Comparison of ENCODE assay signal across 12 mouse cellular contexts in genomic region chr1:136362567-136362966, GRCm38 (mm10). TPM values are rescaled to one million over a fixed set of nuclear protein-coding genes. Genes with fewer than 3 reads are reported as not detected.
A peak's percentile ranks its signal among the peaks of the same experiment; 100 is the strongest.
DNase-seq lines count a peak whose midpoint lies in the region; ATAC-seq and TF ChIP-seq lines count a peak whose summit lies in the region.
"Had no signal": no experiment of that assay in that cellular context is flagged by ENCODE, and none has a peak within 500 bp of the region (broad histone marks: within the 10 kb centered on the region; RNA-seq: fewer than 3 reads in every experiment).

No protein-coding gene starts in this region.

- H3K4me3 ChIP-seq in neural tube, embryonic 15.5 days (replicated peaks): no peak overlapping the region
- H3K4me3 ChIP-seq in forebrain, embryonic 11.5 days (ENCODE audit: low read depth, low read length): no peak overlapping the region
- H3K4me3 ChIP-seq in olfactory bulb, adult 2 months (ENCODE audit: insufficient read depth, low read depth, low read length): no peak overlapping the region
- no peak overlapping the region for H3K4me3 ChIP-seq in intestine, embryonic 16.5 days (ENCODE audit: low read length)
- H3K4me3 ChIP-seq: embryonic facial prominence, embryonic 13.5 days; heart, embryonic 13.5 days had no signal

- no peaks in the 10 kb centered on the region for H3K9me3 ChIP-seq in neural tube, embryonic 15.5 days (replicated peaks)
- no peaks in the 10 kb centered on the region for H3K9me3 ChIP-seq in forebrain, embryonic 11.5 days (ENCODE audit: control insufficient read depth, low read length)
- H3K9me3 ChIP-seq in intestine, embryonic 16.5 days (ENCODE audit: control insufficient read depth, low read length): no peaks in the 10 kb centered on the region
- H3K9me3 ChIP-seq: embryonic facial prominence, embryonic 13.5 days; heart, embryonic 13.5 days had no signal

- no peak for TF ChIP-seq POLR2A in olfactory bulb, adult 2 months (IDR thresholded peaks at IDR 0.05; ENCODE audit: insufficient read depth, low read depth, low read length)

- no peak for TF ChIP-seq CTCF in olfactory bulb, adult 2 months (IDR thresholded peaks at IDR 0.05; ENCODE audit: insufficient read depth, low read depth, low read length)

- H3K4me2 ChIP-seq in neural tube, embryonic 15.5 days: no peak overlapping the region
- H3K4me2 ChIP-seq in forebrain, embryonic 11.5 days (ENCODE audit: low read depth, low read length, severe bottlenecking): no peak overlapping the region
- no peak overlapping the region for H3K4me2 ChIP-seq in intestine, embryonic 16.5 days (ENCODE audit: low read depth, low read length)
- H3K4me2 ChIP-seq: embryonic facial prominence, embryonic 13.5 days; heart, embryonic 13.5 days had no signal

- ATAC-seq in neural tube, embryonic 15.5 days (ENCODE audit: low FRiP score): no peak
- ATAC-seq in forebrain, embryonic 11.5 days (replicated peaks; ENCODE audit: low FRiP score): peak; percentile 80
- no peak for ATAC-seq in intestine, embryonic 16.5 days

- H3K27ac ChIP-seq in neural tube, embryonic 15.5 days (replicated peaks): peak overlapping the region; percentile 33
- no peak overlapping the region for H3K27ac ChIP-seq in forebrain, embryonic 11.5 days (ENCODE audit: low read depth, low read length)
- peak overlapping the region; percentile 31 for H3K27ac ChIP-seq in olfactory bulb, adult 2 months (ENCODE audit: insufficient read depth, low read depth, low read length)
- H3K27ac ChIP-seq in intestine, embryonic 16.5 days (ENCODE audit: low read length): no peak overlapping the region
- H3K27ac ChIP-seq: embryonic facial prominence, embryonic 13.5 days; heart, embryonic 13.5 days; kidney, postnatal 0 days had no signal

- H3K9ac ChIP-seq in neural tube, embryonic 15.5 days (replicated peaks): no peak overlapping the region
- no peak overlapping the region for H3K9ac ChIP-seq in forebrain, embryonic 11.5 days (ENCODE audit: low read length)
- H3K9ac ChIP-seq in intestine, embryonic 16.5 days (ENCODE audit: low read depth, low read length): no peak overlapping the region
- H3K9ac ChIP-seq: embryonic facial prominence, embryonic 13.5 days; heart, embryonic 13.5 days had no signal

- 40% methylated on average over 8 of the region's 8 CpGs for WGBS in neural tube, embryonic 15.5 days
- WGBS in forebrain, embryonic 11.5 days: 25% methylated on average over 8 of the region's 8 CpGs
- 56% methylated on average over 8 of the region's 8 CpGs for WGBS in olfactory bulb, adult 2 months
- 60% methylated on average over 8 of the region's 8 CpGs for WGBS in intestine, embryonic 16.5 days

- H3K27me3 ChIP-seq in neural tube, embryonic 15.5 days (replicated peaks): no peaks in the 10 kb centered on the region
- H3K27me3 ChIP-seq in forebrain, embryonic 11.5 days (ENCODE audit: control insufficient read depth, insufficient read depth, low read length): no peaks in the 10 kb centered on the region
- peaks cover 44% of the 10 kb centered on the region for H3K27me3 ChIP-seq in intestine, embryonic 16.5 days (replicated peaks; ENCODE audit: control insufficient read depth, insufficient read depth, low read length)
- H3K27me3 ChIP-seq: embryonic facial prominence, embryonic 13.5 days; heart, embryonic 13.5 days had no signal

- intact Hi-C loops in gastrocnemius, postnatal 14 days (cut with DNase I; ENCODE audit: low total_unique reads): no loop called here

- DNase-seq in neural tube, embryonic 10.5 days (ENCODE audit: extremely low spot score, low spot score): no peak
- peak; percentile 69 for DNase-seq in forebrain, embryonic 11.5 days (ENCODE audit: low spot score)
- peak; percentile 44 to 52 for DNase-seq in layer of hippocampus, postnatal 10 days (ENCODE audit: low spot score in 2 of 2)
- no peak for DNase-seq in gastrocnemius, postnatal 14 days
- DNase-seq: adrenal gland, adult 8-10 months; lung, adult 2 months had no signal

- H3K4me1 ChIP-seq in neural tube, embryonic 15.5 days: peaks cover 16% of the 10 kb centered on the region
- peaks cover 5% of the 10 kb centered on the region; the same call in 1 of the 2 replicates for H3K4me1 ChIP-seq in forebrain, embryonic 11.5 days (replicated peaks; ENCODE audit: control insufficient read depth, insufficient read depth, low read length)
- H3K4me1 ChIP-seq in olfactory bulb, adult 2 months (ENCODE audit: control insufficient read depth, insufficient read depth, low read length): 0 out of 2 replicates have a peak, but pooled peaks cover 2% of the 10 kb centered on the region
- H3K4me1 ChIP-seq in intestine, embryonic 16.5 days (ENCODE audit: control insufficient read depth, insufficient read depth, low read length): no peaks in the 10 kb centered on the region
- H3K4me1 ChIP-seq: heart, embryonic 13.5 days had no signal

- no peaks in the 10 kb centered on the region for H3K36me3 ChIP-seq in neural tube, embryonic 15.5 days
- no peaks in the 10 kb centered on the region for H3K36me3 ChIP-seq in forebrain, embryonic 11.5 days (ENCODE audit: control insufficient read depth, insufficient read depth, low read length)
- H3K36me3 ChIP-seq in intestine, embryonic 16.5 days (ENCODE audit: control insufficient read depth, insufficient read depth, low read length): no peaks in the 10 kb centered on the region
- H3K36me3 ChIP-seq: embryonic facial prominence, embryonic 13.5 days; heart, embryonic 13.5 days had no signal

RNA-seq across cellular contexts. Expression of gene Camsap2, which starts 16.7 kb away (rescaled TPM):
- 23.1 and 27.1 TPM in 2 replicates for polyA plus RNA-seq in neural tube, embryonic 15.5 days (2015; fragmentation: Nextera tagmentation; extraction: Ambion mirVana)
- 28.4 and 29.1 TPM in 2 replicates for polyA plus RNA-seq in forebrain, embryonic 11.5 days (2014; fragmentation: Nextera tagmentation; extraction: Ambion mirVana)
- 100 to 1,000 TPM; 149 to 165 TPM for total RNA-seq in layer of hippocampus, postnatal 10 days (2021)
- polyA plus RNA-seq in olfactory bulb, adult 2 months (2012; ENCODE audit: insufficient read depth, insufficient read length, low replicate concordance, missing spikeins): not detected in 2 replicates
- total RNA-seq in gastrocnemius, postnatal 14 days (2021): 10 to 100 TPM; 14.7 to 15.8 TPM
- polyA plus RNA-seq in intestine, embryonic 16.5 days (2015; fragmentation: Nextera tagmentation; extraction: Ambion mirVana): 3.7 and 3.9 TPM in 2 replicates

RNA-seq across cellular contexts. Expression of gene Ddx59, which starts 52.5 kb away (rescaled TPM):
- 15.6 and 15.8 TPM in 2 replicates for polyA plus RNA-seq in neural tube, embryonic 15.5 days (2015; fragmentation: Nextera tagmentation; extraction: Ambion mirVana)
- 19.2 and 21.7 TPM in 2 replicates for polyA plus RNA-seq in forebrain, embryonic 11.5 days (2014; fragmentation: Nextera tagmentation; extraction: Ambion mirVana)
- total RNA-seq in layer of hippocampus, postnatal 10 days (2021): 10 to 100 TPM; 10.2 to 10.9 TPM
- not detected in 2 replicates for polyA plus RNA-seq in olfactory bulb, adult 2 months (2012; ENCODE audit: insufficient read depth, insufficient read length, low replicate concordance, missing spikeins)
- 10 to 100 TPM; 11.5 to 13.3 TPM for total RNA-seq in gastrocnemius, postnatal 14 days (2021)
- polyA plus RNA-seq in intestine, embryonic 16.5 days (2015; fragmentation: Nextera tagmentation; extraction: Ambion mirVana): 10.1 and 12.3 TPM in 2 replicates

Comparison
In these comparisons a context has a peak if more than half of its experiments do, and no peak if none do; other contexts are left out.
1. H3K27ac ChIP-seq: peak in neural tube, embryonic 15.5 days (single experiment) and olfactory bulb, adult 2 months (single experiment); none in forebrain, embryonic 11.5 days (single experiment) and intestine, embryonic 16.5 days (single experiment).
2. DNase-seq: peak in forebrain, embryonic 11.5 days (single experiment) and layer of hippocampus, postnatal 10 days (2 of 2); none in neural tube, embryonic 10.5 days (single experiment) and gastrocnemius, postnatal 14 days (single experiment).
3. RNA of gene Ddx59, which starts 52.5 kb away (polyA plus RNA-seq): 19.2 to 21.7 TPM in forebrain, embryonic 11.5 days, 15.6 to 15.8 TPM in neural tube, embryonic 15.5 days and 10.1 to 12.3 TPM in intestine, embryonic 16.5 days; not detected in olfactory bulb, adult 2 months; every median in the first group is over 10 times any median in the second.